Mouse (Mus musculus): ENCODE results near the gene Cttn.

Gene Cttn

GRCm38 (mm10) chr7:144391727-144392126 is 79.1 kb downstream of the Cttn start:
- no peak for DNase-seq (ENCODE audit: low spot score)

- no peak for DNase-seq (ENCODE audit: low spot score)
Observed at GRCm38 (mm10) chr7:144390676-144391075, 80.1 kb downstream of the Cttn start.

GRCm38 (mm10) chr7:144389704-144390103 is 81.1 kb downstream of the Cttn start:
- DNase-seq (ENCODE audit: low spot score) = no peak

- DNase-seq (ENCODE audit: low spot score) = no peak
Observed at GRCm38 (mm10) chr7:144387537-144387936, 83.3 kb downstream of the Cttn start.
